Mouse (Mus musculus) spleen, adult 12 weeks (tissue): ENCODE data around the gene 2010315B03Rik.
"Not testable (repeated sequence)": the region's sequence is repeated elsewhere in the genome, so short reads cannot be mapped to it uniquely, and the experiment has no call there.

Source experiments
- DNase-seq: peaks from one replicate; pipeline ENCODE4 v3.0.0; 2022; ENCODE audit warnings: low spot score

The 2010315B03Rik gene

DNA sequence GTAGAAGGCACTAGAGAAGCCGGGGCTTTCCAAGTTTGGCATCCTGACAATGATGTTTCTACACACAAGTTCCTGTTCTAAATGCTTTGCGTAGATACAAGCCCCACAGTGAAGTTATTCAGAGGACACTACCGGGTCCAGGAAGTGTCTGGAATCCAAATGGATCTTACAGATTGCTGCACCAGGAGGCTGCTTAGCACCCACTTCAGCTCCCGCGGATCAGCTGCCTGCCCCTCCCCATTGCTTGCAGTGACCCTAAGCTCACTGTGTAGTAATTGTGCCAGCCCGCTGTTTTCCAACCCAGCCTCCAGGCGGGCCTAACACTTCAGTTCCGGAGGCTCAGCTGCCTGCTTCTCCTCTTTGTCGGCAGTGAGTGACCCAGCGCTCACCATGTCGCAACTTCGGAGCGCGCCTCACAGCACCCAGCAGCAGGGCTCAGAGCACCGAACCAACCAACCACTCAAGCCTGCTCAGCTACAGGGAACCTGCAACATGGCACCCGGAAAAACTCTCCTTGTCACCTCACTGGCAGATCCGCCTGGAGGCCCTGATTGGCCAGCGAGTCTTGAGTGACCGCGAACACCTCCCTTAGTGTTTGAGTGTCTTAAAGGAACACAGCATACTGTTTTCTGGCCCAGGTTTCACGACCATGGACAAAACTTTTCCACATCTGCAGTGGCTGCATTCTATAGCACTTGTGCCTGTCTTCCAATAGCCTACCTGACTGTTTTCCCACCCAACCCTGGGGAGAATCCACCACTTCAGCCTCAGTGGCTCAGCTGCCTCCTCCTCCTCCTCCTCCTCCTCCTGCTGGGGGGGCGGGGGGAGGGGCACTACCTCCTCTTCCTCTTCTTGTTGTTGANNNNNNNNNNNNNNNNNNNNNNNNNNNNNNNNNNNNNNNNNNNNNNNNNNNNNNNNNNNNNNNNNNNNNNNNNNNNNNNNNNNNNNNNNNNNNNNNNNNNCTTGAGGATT lies at the start of gene 2010315B03Rik:
TSS of gene 2010315B03Rik (minus strand) at position 526 of the 972 bp plus-strand sequence.
- DNase-seq: peak; percentile 60

DNA sequence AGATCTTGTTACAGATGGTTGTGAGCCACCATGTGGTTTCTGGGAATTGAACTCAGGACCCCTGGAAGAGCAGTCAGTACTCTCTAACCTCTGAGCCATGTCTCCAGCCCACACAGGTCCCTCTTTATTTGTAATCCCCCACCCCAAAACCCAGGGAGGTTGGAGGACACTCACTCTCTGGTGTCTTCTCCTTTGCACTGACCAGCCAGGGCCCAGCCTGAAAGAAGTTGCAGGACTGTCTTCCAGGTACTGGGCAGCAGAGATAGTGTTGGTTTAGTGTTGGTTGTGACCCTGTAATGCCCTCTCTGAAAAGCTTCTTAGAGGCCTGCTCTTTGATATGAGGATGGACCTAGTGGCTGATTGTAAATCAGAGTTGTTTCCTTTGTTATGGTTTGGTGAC lies 994 bp downstream of the 2010315B03Rik start:
- DNase-seq: no peak

DNA sequence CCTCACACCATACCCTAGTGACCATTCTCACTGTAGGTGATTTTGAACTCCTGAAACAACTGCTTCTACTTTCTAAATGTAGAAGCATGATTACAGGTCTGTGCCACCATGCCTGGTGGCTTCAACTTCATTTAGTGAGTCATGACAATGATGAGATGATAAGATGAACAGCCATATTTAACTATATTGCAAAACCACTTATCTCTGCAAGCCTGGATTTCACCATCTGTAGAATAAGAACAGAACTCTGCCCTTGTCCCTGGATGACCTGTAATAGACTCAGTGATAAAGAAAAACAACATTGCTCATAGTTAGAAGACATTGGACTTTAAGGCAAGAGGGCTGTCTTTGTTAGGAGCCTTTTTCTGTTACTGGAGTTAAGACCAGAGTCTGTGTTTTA lies 24.2 kb downstream of the 2010315B03Rik start:
- no peak for DNase-seq

DNA sequence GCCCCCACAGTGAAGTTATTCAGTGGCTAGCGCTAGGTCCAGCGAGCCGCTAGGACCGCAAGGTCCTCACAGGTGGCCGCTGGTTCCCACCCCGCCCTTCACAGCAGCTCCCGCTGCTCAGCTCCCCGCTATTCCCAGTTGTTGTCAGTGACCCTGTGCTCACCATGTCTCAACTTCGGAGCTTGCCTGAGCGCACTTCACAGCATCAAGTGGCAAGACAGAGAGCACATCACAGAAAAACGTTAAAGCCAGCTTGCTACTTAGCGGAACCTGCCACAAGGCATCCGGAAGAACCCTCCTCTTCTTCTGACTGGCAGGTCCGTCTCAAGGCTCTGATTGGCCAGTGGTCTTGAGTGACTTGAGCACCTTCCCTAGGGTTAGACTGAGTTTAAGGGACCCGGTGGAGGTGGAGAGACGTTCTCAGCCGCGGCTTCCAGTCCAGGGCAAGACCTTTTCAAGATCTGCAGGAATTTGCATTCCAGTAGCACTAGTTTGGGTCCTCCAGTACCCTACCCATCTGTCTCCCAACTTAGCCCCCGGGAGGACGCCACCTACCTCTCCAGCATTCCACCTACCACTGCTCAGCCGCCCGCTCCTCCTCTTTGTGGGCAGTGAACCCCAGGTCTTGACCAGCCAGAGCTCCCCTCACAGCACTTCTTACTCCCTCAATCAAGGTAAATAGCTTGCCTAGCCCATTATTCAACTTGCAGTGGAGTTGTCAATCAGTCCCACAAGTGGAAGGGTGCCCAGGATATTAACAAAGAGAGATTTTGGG lies 30.4 kb downstream of the 2010315B03Rik start:
- peak; percentile 71 for DNase-seq

DNA sequence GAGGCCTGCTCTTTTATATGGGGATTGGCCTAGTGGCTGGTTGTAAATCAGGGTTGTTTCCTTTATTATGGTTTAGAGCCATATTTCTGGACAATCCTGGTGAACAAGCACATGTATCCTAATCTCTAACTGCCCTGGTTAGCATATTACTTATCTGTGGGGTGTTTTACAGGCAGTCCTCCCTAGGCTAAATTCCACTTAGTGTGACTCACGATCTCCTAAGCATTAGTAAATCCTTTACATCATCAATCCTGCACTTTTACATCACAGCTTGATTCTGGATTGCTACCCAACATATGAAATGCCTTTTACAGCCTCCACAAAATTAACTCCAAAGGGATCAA lies 31.1 kb downstream of the 2010315B03Rik start:
- no peak for DNase-seq

DNA sequence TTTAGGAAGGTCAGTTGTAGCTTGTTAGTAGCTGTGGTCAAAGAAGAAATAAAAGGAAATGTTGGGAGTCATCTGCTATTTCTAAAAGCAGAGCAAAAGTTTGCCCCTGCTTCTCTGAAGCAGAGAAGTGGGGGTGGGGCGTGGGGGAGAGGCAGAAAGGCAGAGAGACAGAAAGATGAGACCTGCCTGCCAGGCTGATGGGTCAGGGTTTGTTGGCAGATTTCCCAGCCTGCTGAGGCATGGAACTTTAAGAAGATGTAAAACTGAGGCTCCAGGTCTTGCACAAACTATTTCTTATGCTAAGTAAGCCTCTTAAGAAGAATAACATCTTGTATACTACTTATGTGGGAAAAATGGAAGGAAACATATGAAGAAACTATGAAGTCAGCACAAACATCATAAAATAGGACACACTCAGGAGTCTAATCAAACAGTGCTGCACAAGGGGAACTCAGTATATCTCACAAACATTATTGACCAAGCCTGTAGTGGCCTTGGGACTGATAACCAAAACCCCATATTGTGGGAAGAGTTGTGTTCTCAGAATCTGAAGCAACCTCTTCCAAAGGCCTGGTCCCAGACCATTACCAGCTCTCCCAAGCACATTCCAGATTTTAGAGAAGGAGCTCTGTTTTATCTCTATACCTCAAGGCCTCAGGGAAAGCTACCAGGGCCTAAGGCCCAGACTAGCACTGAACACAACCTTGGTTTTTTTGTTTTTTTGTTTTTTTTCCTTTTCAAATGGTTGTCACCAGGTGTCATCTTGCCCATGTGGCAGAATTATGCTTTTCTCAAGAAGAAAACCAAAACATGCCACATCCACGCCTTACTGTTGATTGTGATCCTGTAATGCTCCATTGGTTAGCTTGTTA lies 31.7 kb downstream of the 2010315B03Rik start:
- DNase-seq: peak; percentile 4

DNA sequence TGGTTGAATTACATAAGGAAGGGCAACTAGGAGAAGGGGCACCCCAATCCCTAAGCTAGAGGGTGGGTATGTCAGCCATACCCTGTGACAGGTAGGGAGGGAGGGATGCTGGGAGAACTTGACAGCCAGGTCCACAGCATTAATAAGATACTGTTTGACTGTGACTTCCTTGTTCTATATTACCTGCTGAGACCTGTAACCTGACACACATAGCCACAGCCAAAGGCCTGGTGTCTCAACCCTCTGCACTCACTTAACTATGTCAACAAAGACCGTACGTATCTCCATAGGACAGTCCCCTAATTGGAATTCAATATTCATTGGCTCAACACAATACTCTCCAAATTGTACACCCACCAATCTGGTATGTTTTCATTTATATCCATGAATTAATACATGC lies 33.2 kb downstream of the 2010315B03Rik start:
- no peak for DNase-seq

DNA sequence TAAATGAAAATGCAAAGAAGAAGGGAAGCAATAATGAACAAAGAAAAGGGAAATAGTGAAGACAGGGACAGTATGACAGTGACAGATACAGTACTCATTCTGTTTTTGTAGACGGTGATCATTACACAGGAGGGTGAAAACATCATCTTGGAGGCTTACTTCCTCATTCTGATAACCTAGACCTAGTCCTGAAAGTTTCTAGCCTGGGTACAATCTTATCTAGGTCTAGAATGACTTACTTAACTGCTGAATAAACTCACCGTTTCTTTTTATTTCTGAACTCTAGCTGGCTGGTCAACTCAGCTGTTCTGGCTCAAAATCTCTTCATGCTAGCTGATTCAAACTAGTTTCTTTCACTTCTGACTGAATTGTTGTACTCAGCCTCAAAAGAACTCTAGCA lies 37.4 kb downstream of the 2010315B03Rik start:
- DNase-seq: no peak

DNA sequence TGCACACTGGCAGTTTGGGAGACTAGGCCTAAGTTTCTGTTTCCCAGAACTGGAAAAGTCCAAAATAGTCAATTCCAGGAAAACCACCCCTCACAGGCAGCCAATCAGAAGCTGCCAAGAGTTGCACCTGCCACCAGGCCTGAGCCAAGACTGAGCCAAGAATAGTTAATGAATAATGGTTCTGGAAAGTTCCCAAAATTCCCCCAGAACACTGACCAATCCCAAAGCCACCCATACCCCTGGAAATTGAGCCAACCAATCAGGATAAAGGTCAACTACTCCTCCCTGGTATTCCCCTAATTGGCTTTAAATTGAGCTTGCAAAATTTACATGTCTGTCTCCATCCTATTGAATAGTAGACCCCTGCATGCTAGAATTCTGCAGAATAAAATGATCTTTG lies 39.3 kb downstream of the 2010315B03Rik start:
- no peak for DNase-seq

DNA sequence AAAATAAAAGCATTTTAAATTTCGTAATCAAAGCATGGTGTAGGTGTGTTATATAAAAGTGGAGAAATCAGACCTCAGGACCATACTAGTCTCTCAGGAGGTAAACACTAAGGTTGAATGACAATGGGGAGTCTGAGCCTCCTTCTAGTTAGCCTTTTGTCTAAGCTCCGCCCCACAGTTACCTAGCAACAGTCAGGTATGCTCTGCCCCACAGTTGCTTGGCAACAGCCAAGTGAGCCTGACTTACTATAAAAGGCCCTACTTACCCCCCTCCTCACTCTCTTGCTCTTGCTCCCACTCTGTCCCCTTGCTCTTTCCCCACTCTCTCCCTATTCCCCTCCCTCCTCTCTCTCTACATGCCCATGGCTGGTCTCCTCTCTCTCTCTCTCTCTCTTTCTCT lies 44.6 kb downstream of the 2010315B03Rik start:
- DNase-seq: no peak

DNA sequence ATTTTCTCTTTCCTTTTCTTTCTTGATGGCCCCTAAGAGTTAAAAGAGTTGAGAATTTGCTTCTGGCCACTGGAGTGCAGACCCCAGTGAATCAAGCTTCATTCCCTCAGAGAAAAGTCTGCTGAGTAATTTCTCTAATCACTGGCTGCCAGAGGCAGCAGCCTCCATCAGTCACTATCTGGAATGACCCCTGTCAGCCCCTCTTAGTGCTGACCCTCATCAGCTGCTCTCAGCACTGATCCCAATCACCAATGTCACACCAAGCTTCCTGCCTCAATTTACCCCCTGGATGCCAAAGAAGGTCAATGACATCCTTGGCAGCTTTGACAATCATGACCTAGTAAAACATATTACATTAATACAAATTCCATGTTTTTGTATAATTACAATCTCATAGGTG lies 45.0 kb downstream of the 2010315B03Rik start:
- no peak for DNase-seq

DNA sequence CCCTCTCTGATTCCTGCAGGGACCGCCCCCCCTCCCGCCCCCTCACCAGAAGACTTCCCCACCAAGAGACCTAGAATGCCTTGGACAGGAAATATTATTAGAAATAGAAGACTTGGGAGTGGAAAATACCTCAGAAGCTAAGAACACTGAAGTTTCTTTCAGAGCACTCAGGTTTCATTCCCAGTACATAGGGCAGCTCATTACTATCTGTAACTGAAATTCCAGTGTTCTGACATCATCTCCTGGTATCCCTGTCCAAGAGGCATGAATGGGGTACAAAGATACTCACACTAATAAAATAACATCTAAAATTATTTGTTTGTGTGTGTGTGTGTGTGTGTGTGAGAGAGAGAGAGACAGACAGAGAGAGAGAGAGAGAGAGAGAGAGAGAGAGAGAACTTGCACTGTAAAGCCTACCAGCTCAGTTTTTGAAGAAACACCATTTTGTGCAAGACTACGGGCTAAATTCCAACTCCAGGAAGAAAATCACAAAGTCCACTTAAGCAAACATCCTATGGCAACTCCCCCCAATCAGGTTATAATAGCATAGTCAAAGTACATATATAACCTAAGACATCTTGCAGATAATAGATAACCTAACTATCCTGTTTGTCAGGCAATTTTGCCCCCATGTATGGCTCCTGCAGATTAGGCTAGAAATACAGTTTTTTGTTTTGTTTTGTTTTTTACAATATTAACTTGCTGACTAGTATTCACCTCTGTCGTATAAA lies 49.3 kb downstream of the 2010315B03Rik start:
- DNase-seq: no peak

DNA sequence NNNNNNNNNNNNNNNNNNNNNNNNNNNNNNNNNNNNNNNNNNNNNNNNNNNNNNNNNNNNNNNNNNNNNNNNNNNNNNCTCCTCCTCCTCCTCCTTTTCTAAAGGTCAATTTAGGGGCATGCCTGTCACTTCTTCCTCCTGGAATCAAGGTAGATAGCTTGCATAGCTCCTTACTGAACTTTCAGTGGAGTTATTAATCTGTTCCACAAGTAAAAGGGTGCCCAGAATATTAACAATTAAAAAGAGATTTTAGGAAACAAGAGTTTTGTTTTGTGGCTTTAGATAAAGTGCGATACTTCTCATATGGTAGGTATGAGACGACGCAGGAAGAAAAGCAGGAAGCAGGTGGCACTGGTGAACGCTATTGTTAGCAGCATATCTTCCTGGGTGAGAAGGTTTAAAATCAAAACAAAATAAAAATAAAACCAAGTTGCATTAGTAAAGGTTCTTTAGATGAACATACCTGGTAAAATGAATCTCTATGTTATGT lies 54.4 kb downstream of the 2010315B03Rik start:
- DNase-seq: no peak

DNA sequence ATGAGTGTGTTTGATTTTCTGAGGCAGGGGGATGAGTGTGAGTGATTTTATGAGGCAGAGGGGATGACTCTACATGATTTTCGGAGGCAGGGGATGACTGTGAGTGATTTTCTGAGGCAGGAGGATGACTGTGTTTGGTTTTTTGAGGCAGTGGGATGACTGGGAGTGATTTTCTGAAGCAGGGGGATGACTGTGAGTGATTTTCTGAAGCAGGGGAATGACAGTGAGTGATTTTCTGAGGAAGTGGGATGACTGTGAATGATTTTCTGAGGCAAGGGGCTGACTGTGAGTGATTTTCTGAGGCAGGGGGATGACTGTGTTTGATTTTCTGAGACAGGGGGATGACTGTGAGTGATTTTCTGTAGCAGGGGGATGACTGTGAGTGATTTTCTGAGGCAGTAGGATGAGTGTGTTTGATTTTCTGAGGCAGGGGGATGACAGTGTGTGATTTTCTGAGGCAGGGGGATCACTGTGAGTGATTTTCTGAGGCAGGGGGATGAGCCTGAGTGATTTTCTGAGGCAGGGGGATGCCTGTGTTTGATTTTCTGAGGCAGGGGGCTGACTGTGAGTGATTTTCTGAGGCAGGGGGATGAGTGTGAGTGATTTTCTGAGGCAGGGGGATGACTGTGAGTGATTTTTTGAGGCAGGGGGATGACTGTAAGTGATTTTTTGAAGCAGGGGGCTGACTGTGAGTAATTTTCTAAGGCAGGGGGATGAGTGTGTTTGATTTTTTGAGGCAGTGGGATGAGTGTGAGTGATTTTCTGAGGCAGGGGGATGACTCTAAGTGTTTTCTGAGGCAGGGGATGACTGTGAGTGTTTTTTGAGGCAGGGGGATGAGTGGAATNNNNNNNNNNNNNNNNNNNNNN lies 55.1 kb downstream of the 2010315B03Rik start:
- no peak for DNase-seq

DNA sequence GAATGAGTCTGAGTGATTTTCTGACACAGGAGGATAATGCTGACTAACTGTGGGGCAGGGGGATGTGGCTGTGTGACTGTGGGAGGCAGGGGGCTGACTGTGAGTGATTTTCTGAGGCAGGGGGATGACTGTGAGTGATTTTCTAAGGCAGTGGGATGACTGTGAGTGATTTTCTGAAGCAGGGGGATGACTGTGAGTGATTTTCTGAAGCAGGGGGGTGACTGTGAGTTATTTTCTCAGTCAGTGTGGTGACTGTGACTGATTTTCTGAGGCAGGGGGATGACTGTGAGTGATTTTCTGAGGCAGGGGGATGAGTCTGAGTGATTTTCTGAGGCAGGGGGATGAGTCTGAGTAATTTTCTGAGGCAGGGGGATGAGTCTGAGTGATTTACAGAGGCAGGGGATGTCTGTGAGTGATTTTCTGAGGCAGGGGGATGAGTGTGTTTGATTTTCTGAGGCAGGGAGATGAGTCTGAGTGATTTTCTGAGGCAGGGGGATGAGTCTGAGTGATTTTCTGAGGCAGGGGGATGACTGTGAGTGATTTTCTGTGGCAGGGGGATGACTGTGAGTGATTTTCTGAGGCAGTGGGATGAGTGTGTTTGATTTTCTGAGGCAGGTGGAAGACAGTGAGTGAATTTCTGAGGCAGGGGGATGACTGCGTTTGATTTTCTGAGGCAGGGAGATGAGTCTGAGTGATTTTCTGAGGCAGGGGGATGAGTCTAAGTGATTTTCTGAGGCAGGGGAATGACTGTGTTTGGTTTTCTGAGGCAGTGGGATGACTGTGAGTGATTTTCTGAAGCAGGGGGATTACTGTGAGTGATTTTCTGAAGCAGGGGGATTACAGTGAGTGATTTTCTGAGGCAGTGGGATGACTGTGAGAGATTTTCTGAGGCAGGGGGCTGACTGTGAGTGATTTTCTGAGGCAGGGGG lies 56.0 kb downstream of the 2010315B03Rik start:
- not testable (repeated sequence) for DNase-seq

DNA sequence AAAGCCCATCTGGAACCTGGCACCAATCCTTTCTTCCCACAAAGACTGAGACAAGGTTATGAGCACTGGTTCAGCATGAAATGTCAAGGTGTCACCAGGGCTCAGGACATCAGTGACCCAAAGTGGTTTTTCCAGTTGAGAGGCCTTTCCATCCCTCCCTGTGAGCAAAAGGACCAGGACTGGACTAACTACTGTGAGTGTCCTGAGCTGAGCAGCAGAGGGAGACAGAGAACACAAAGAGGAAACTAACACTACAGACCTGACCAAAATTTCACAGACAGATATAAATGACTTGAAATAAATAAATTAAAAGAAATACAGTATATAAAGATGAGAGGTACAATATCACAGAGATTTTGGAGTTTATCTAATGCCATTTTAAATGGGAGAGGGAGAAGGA lies 61.1 kb downstream of the 2010315B03Rik start:
- no peak for DNase-seq
